Mouse (Mus musculus) liver, adult 2 months (tissue): Measurements from ENCODE around the gene Plekha6.

Experiments
- CTCF ChIP-seq: fragments of 200-500 bp; IDR thresholded peaks from 2 replicates; pipeline ENCODE4 v1.5.1; 2011; ENCODE audit warnings: low read depth, low read length, control low read depth
- POLR2A ChIP-seq: fragments of 200-500 bp; IDR thresholded peaks from 2 replicates; pipeline ENCODE4 v1.6.1; 2011; ENCODE audit warnings: low read length, control low read depth; ENCODE audit not compliant: insufficient read depth; ENCODE audit errors: extremely low read depth

GRCm38 (mm10) chr1:133332656-133333430 lies 168.8 kb downstream of the Plekha6 start:
- TF ChIP-seq CTCF (no peak), POLR2A (no peak)
